Mouse (Mus musculus) brain, embryonic 14.5 days (tissue): ENCODE data around the gene Atp2a1.

ENCODE experiments used
- CTCF ChIP-seq: fragments of 200-500 bp; IDR thresholded peaks from 2 replicates; pipeline ENCODE4 v1.5.1; 2012; ENCODE audit warnings: inconsistent platforms, mild to moderate bottlenecking, moderate library complexity, borderline replicate concordance; ENCODE audit not compliant: insufficient read depth, insufficient read length; ENCODE audit errors: extremely low read depth
- POLR2A ChIP-seq: fragments of 200-500 bp; IDR thresholded peaks from 2 replicates; pipeline ENCODE4 v1.6.1; 2012; ENCODE audit warnings: mild to moderate bottlenecking, inconsistent platforms, borderline replicate concordance; ENCODE audit not compliant: poor library complexity, insufficient read depth, insufficient read length, severe bottlenecking; ENCODE audit errors: extremely low read depth

- no peak for TF ChIP-seq CTCF
- TF ChIP-seq POLR2A = no peak
Measured at GRCm38 (mm10) chr7:126414725-126415124, 48.2 kb downstream of the Atp2a1 start, which contains the start of gene Cd19.
